Mouse (Mus musculus) gastrocnemius, adult 2 months (tissue): ENCODE results near the gene Mgarp. TPM values are rescaled to one million over a fixed set of nuclear protein-coding genes. Genes with fewer than 3 reads are reported as not detected.
A peak's percentile ranks its signal among the peaks of the same experiment; 100 is the strongest.
"Not testable (repeated sequence)": the region's sequence is repeated elsewhere in the genome, so short reads cannot be mapped to it uniquely, and the experiment has no call there.

Experiments
- DNase-seq: peaks from one replicate; pipeline ENCODE4 v3.0.0; 2022
- H3K27ac ChIP-seq: fragments of 200-600 bp; 2 replicates; pipeline ENCODE4 v1.8.1; 2022; ENCODE audit warnings: mild to moderate bottlenecking
- H3K4me3 ChIP-seq: fragments of 200-600 bp; 2 replicates; pipeline ENCODE4 v1.8.1; 2022; ENCODE audit warnings: mild to moderate bottlenecking, moderate library complexity
- CTCF ChIP-seq: fragments of 200-600 bp; IDR thresholded peaks from 2 replicates; pipeline ENCODE4 v1.8.1; 2022; ENCODE audit warnings: antibody characterized with exemption, mild to moderate bottlenecking, moderate library complexity
- intact Hi-C: fragments of 180-260 bp; cut with DNase I; formaldehyde crosslinking; loops from one replicate; pipeline ENCODE4 v1.15.1; 2025
- long read RNA-seq, 2 experiments: library from polyadenylated mRNA; stranded (forward); transcript quantifications; one replicate each; pipeline ENCODE4 v2.0.0; 2021
- total RNA-seq, 2 experiments: library from RNA; stranded (reverse); gene quantifications; 2 replicates each; pipeline ENCODE4 v1.2.3; 2021

Gene Mgarp
- not detected for total RNA-seq
- long read RNA-seq, experiment 1, result 0 reads
- long read RNA-seq, experiment 2, partial matches to known transcripts, result 0 of 1 reads
- long read RNA-seq, experiment 2, other reads (novel, unspliced or antisense), result 0 of 1 reads

DNA sequence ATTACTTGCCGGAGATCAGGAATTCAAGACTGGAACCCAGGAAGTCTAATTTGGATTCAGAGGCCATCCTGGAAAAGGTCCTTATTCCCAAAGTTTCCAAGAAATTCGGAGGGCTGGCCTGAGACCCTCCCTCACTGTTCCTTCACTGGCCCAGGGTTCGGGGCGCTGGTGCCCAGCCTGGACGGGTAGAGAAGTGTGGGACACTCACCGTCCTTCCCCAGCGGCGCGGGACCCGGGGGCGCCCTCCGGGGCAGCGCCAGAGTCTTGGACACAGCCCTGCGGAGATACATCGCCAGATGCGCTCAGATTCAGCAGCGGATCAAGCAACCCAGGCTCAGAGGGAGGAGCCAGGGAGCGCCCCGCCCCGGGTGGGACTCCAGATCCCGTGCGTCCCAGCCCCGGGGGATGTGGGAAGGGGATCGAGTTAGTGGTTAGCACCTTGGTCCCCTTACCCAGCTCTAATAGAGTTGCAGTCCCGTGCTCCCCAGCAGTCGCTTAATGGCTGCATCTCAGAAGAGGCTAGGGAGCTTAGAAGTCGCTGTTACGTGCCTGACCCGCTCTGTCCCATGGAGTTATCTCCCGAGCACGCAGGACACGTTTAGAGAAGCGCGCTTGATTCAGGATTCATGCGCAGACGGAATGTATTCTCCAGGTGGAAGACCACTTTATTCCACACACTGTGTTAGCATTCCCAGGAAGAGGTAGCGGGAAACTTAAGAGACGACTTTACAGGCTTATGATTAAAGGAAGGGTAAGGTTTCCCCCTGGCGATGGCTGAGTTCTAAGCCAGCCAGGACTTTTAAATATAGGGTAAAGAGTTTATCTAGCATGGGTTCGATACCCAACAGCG lies at the start of gene Mgarp:
Mgarp (minus strand) TSS at position 520 of the 850 bp plus-strand sequence.
- peak; percentile 80 for DNase-seq
- peak within 1 kb of the TSS; percentile 81 for H3K4me3 ChIP-seq
- H3K27ac ChIP-seq, result peak within 1 kb of the TSS; percentile 40; the same call in 1 of the 2 replicates
- intact Hi-C loops, result no loop called here
- peak; percentile 46 for TF ChIP-seq CTCF

DNA sequence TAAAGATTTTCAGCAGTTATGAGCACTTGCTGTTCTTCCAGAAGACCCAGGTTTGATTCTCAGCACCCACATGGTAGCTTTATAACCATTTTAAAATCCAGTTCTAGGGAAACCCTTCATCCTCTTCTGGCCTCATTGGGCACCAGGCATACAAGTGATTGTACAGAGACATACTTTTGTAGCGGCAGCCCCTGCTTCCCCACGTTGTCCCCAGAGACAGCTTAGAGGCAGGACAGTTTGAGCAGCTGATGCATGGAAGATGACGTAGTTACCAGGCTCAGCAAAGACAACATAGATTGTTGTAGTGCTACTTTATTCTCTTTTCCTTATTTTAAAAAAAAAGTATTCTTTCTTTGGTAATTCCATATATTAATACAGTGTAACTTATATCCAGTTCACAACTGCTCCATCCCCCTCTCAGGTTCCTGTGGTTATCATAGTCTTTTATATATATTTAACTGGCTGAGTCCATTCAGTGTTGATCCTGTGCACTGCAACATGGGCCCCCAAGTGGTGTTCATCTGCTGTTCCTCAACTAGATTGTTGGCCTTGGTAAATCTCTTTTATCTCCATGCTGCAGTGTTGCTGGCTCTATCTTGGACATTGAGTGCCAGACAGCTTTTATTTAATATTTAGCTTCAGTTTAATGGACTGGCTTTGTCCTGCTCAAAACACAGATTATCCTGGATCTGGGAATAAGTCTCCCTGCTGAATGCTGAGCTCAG lies 38.5 kb upstream of the Mgarp start:
- no peak for TF ChIP-seq CTCF
- H3K4me3 ChIP-seq, result no peak overlapping the region
- intact Hi-C loops, result no loop called here
- no peak overlapping the region for H3K27ac ChIP-seq
- DNase-seq, result no peak

DNA sequence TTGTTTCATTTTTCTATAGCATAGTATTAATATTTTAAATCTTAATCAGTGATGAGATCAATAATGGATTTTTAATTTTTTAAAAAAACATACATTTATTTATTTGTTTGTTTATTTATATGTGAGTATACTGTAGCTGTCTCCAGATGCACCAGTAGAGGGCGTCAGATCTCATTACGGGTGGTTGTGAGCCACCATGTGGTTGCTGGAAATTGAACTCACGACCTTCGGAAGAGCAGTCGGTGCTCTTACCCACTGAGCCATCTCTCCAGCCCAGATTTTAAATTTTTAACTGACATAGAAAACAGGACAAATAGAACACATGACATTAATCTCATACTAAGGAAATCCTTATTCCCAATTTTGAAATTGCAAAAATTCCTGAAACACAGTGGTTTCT lies 37.8 kb upstream of the Mgarp start:
- not testable (repeated sequence) for DNase-seq
- peak; percentile 14; the same call in 1 of the 2 replicates for TF ChIP-seq CTCF

DNA sequence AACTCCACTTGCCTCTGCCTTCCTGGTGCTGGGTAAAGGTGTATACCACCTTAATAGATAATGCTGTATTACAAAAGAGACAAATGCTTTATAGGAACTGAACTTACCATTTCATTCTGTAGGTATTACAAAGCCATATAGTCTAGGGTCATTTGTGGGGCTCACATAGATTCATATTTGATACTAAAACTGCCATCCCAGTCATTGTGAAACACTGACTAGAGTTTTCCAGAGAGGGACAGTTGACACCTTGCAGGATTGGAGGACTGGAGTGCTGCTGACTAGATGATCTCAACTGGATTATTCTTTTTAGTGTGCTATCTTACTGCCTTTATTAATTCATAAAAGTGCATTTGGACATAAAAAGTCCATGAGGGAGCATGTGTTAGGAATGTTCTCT lies 28.9 kb upstream of the Mgarp start:
- intact Hi-C loops, result no loop called here
- TF ChIP-seq CTCF, result no peak
- no peak for DNase-seq
- no peak overlapping the region for H3K27ac ChIP-seq
- H3K4me3 ChIP-seq, result no peak overlapping the region

More for the DNA sequence above, 37.8 kb upstream of the Mgarp start:
- H3K27ac ChIP-seq, H3K4me3 ChIP-seq, intact Hi-C loops: not testable (repeated sequence)

DNA sequence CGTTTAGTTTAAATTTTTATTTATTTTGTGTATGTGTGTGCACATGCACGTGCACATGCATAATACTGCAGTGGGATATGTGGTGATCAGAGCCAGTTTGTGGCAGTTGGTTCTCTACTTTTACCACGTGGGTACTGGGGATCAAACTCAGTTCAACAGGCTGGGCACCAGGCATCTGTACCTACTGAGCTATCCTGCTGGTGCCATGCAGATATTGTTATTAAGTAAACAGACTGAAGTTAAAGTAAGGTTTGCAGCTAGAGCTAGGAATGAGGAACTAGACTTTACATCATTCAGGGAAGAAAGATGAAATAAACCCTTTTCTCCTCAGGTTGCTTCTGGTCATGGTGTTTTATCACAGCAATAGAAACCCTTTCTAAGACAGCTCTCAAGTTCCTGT lies 25.4 kb upstream of the Mgarp start:
- no peak overlapping the region for H3K27ac ChIP-seq
- intact Hi-C loops, result no loop called here
- no peak for TF ChIP-seq CTCF
- no peak overlapping the region for H3K4me3 ChIP-seq
- no peak for DNase-seq

DNA sequence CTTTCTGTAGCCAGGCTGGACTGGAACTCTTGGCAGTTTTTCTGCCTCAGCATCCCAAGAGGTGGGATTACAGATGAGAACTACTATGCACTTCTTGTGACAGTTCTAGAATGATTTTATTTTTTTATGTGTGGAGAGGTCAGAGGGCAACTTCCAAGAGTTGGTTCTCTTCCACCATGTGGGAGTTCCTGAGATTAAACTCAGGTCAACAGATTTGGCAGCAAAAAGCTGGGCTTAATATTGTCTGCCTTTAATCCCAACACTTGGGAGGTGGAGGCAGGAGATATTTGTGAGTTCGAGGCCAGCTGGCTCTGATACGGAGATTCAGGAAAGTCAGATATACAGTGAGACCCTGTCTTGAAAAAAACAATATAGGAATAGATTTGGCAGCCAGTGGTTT lies 21.4 kb upstream of the Mgarp start:
- peak overlapping the region; percentile 98 for H3K27ac ChIP-seq
- TF ChIP-seq CTCF, result no peak
- H3K4me3 ChIP-seq, result peak overlapping the region; percentile 80
- intact Hi-C loops, result no loop called here
- DNase-seq, result no peak

DNA sequence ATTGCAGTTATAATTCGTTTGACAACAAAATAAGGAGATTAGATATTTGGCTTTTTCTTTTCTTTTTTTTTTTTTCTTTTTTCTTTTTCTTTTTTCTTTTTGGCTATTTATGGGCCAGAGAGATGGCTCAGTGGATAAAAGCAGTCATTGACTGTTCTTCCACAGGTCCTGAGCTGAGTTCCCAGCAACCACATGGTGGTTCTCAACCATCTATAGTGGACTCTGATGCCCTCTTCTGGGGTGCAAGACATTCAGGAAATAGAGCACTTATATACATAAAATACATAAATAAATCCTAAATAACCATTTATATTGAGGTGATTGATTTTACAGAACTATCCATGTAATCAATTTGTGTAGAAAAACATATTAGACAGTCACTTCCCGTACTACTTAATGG lies 20.9 kb upstream of the Mgarp start:
- TF ChIP-seq CTCF, result no peak
- intact Hi-C loops, result no loop called here
- H3K4me3 ChIP-seq, result peak overlapping the region; percentile 80
- no peak for DNase-seq
- peak overlapping the region; percentile 98 for H3K27ac ChIP-seq

DNA sequence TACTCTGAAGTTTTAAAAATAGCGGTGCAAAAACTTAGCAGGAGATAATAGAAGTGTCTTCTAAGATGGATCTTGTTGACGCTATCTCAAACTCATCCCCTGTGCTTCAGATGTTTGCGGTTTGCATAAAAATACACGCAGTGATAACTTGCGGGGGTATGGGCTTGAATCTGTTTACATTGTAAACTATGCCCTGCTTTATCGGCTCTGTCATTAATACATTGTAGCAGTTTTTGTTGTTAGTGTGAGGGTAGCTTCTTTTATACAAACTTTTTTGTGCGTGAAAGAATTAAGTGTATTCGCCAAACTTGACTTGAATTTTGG lies 20.6 kb upstream of the Mgarp start:
- intact Hi-C loops, result no loop called here
- Histone ChIP-seq H3K27ac (peak overlapping the region; percentile 98), H3K4me3 (peak overlapping the region; percentile 80)
- no peak for TF ChIP-seq CTCF
- no peak for DNase-seq

DNA sequence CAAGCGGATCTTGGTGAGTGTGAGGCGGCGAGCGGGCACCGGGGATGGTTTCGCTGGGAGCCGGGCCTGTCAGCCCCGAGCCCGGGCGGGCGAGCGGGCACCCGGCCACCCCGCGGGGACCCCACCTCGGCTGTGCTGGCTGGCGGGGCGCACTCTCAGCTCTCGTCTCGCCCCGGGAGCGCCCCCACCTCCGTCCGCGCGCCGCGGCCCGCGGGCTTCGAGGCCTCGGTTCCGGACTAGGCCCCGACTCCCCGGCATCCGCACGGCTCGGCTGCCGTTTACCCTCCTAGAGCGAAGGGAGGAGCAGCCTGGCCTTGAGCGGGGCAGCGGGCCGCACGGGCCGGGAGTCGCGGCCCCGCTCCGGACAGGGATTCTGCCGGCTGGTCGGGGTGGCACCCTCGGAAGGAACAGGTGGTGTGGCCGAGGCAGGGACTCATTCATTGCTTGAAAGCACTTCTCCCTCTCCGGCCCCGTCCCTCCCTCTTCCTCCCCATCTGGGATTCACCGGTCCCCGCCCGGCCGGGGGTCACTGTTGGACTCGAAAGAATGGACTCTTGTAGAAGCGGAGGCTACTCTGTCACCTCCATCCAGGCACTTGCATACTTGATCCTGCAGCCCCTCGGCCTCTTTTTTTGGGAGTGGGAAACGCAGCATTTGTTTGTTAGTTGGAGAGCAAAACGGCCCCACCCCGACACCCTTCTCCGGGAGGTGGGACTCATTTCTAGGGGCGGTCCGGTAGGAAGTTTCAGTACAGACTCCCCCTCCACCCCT lies 20.0 kb upstream of the Mgarp start:
- TF ChIP-seq CTCF, result no peak
- H3K4me3 ChIP-seq, result peak overlapping the region; percentile 80
- peak overlapping the region; percentile 98 for H3K27ac ChIP-seq
- intact Hi-C loops, result no loop called here
- peak; percentile 71 for DNase-seq

DNA sequence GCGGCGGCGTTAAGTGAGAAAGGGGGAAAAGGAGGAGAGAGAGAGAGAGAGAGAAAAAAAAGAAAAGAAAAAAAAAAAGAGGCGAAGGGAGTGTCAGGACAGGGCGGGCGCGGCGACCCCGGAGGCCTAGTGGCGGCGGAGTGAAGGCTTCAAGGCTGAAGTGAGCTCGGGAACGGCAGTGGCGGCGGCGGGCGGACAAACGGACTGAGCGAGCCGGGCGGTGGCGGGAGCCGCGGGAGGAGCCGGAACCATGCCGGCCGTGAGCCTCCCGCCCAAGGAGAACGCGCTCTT lies 19.5 kb upstream of the Mgarp start:
- DNase-seq, result no peak
- Histone ChIP-seq H3K4me3 (peak overlapping the region; percentile 80), H3K27ac (peak overlapping the region; percentile 98)
- TF ChIP-seq CTCF, result 0 out of 2 replicates have a peak, but pooled peaks have one; percentile 6
- intact Hi-C loops, result no loop called here

DNA sequence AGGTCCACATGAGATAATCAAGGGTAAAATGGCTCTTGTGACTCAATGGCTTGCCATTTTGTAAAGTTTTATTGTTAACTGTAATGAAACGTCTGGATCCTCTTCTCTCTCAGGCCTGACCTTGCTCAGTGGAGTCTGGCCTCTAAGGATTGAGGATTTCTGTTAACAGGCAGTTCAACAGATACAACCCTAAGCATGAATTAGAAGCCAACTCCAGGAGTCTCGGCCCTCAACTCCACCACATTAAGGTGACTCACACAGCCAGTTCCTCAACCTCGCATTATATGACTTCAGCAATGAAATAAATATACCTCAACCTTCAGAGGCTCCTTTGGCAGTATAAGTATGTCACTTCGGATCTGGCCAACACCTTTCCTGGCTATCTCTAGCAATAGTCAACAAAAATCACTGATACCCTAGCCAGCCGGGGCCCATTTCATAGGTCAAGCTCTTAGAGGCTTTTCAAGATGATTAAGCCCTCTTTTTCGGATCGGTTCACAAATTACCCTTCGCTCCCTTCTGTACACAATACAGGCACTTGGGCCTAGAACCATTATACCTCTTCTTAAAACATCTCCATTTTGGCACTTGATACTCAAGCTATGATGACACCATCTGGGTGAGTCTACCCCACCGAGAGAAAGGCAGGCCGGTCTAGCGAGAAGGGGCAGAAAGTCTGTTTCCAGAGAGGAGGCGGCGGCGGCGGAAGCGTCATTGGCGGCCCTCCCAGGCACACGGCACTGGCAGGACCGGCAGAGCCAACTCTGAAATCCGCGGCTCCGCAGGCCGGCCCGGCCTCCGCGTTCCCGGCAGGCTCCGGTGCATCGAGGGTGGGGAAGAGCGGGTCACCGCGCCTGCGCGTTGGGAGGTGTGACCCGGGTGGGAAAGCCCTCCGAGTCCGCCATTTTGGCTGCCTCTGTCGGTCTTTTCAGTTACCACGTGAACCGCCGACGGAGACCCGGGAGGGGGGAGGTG lies 18.8 kb upstream of the Mgarp start, which contains the start of gene Naa15:
Naa15 (plus strand) TSS at position 51 of the 975 bp plus-strand sequence.
- intact Hi-C loops, result no loop called here
- TF ChIP-seq CTCF, result no peak

More for the DNA sequence above, 18.8 kb upstream of the Mgarp start, which contains the start of gene Naa15:
- peak; percentile 99 for DNase-seq
- peak within 1 kb of the TSS; percentile 98 for H3K27ac ChIP-seq
- H3K4me3 ChIP-seq, result peak within 1 kb of the TSS; percentile 80
